Mouse (Mus musculus): ENCODE results near the gene Gstm4.

DNA sequence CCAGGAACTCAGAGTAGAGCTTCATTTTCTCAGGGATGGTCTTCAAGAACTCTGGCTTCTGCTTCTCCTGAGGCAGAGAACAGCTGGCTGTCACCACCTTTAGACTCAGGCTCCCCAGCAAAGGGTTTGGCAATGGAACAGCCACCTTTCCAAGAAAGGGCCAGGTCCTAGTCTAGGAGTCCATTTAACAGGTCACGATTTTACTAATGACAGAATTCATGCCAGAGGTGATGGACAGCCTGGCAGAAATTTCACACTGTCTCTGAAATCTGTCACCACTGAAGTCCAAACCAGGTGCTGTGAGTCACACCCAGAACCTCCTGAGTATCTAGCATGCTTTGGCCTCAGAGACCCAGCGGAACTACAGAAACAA is 29.7 kb downstream of the Gstm4 start:
- no peak for TF ChIP-seq CTCF (IDR thresholded peaks at IDR 0.05; ENCODE audit: low read depth, low read length)
- no peak for TF ChIP-seq EP300 (IDR thresholded peaks at IDR 0.05; ENCODE audit: insufficient read depth, low read depth, low read length)
